Mouse (Mus musculus): ENCODE results near the gene Atp5h. TPM values are rescaled to one million over a fixed set of nuclear protein-coding genes. Genes with fewer than 3 reads are reported as not detected.

Atp5h gene
- polyA plus RNA-seq, 1 experiment from 2014 or later, result 886 TPM

GRCm38 (mm10) chr11:115452281-115452860 lies 32.6 kb upstream of the Atp5h start:
- H3K4me1 ChIP-seq, result peaks cover 29% of the 10 kb centered on the region
- 0 out of 2 replicates have a peak, but pooled peaks cover 7% of the 10 kb centered on the region for H3K9me3 ChIP-seq
- no peaks in the 10 kb centered on the region for H3K36me3 ChIP-seq (replicated peaks)
- no peak for DNase-seq (ENCODE audit: extremely low spot score, low spot score)
- no peak overlapping the region for H3K4me3 ChIP-seq
- no peak overlapping the region for H3K27ac ChIP-seq
- WGBS, result 87% methylated on average over 7 of the region's 7 CpGs
- H3K27me3 ChIP-seq (ENCODE audit: poor library complexity, severe bottlenecking), result no peaks in the 10 kb centered on the region

DNA sequence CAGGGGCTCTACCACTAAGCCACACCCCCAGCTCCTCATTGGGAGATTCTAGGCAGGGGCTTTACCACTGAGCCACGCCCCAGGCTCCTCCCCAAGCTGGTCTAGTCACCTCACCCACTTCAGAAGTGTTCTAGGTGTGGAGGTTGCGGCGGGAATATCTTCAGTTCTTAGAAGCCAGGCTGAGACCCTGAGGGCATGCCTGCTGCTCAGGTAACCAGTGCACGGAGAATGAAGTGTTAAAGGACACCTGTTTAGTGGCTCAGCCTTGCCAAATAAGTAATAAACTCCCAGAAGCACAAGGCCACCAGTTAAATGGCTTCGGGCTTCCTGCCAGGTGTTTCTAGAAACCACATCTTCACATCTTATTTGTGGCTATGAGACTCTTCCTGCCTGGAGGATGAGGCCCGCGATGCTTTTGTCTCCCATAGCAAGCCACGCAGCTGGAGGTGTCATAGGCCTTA lies 32.0 kb upstream of the Atp5h start:
- 91% methylated on average over 8 of the region's 8 CpGs for WGBS
- no peak for DNase-seq (ENCODE audit: extremely low spot score, low spot score)
- Histone ChIP-seq H3K27me3 (ENCODE audit: poor library complexity, severe bottlenecking) (0 out of 2 replicates have a peak, but pooled peaks cover under 1% of the 10 kb centered on the region), H3K4me1 (peaks cover 29% of the 10 kb centered on the region), H3K9me3 (0 out of 2 replicates have a peak, but pooled peaks cover 7% of the 10 kb centered on the region), H3K27ac (no peak overlapping the region), H3K4me3 (no peak overlapping the region), H3K36me3 (replicated peaks) (no peaks in the 10 kb centered on the region)

- DNase-seq (ENCODE audit: extremely low spot score, low spot score), result no peak
- WGBS, result 92% methylated on average over 7 of the region's 7 CpGs
Observed at GRCm38 (mm10) chr11:115450176-115450575, 30.4 kb upstream of the Atp5h start.

DNA sequence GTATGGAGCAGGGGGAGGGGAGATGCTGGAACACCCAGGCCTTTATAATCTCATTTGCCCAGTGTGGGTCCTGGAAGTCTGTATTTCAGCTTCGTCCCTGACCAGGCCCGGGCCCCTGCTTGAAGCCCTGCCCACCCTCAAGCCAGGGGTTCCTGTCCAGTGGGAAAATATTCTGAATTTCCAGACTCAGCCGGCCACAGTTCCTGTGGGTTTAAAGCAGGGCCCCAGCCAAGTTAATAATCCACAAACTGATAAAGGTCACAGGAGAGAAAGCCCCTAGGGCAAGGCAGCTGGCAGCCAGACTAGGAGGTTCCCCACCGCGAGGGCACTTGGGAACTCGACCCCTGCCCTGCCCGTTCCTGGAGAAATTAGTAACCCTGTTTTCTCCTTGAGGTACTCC lies 29.2 kb upstream of the Atp5h start:
- no peak for DNase-seq (ENCODE audit: extremely low spot score, low spot score)
- Histone ChIP-seq H3K4me1 (peaks cover 33% of the 10 kb centered on the region), H3K27me3 (ENCODE audit: poor library complexity, severe bottlenecking) (peaks cover 9% of the 10 kb centered on the region; the same call in 1 of the 2 replicates), H3K36me3 (replicated peaks) (no peaks in the 10 kb centered on the region), H3K4me3 (no peak overlapping the region), H3K27ac (0 out of 2 replicates have a peak overlapping the region, but pooled peaks have one; percentile 26), H3K9me3 (no peaks in the 10 kb centered on the region)
- 59% methylated on average over 7 of the region's 7 CpGs for WGBS

More at GRCm38 (mm10) chr11:115450176-115450575, 30.4 kb upstream of the Atp5h start:
- Histone ChIP-seq H3K4me1 (peaks cover 33% of the 10 kb centered on the region), H3K36me3 (replicated peaks) (no peaks in the 10 kb centered on the region), H3K27ac (no peak overlapping the region), H3K9me3 (0 out of 2 replicates have a peak, but pooled peaks cover 5% of the 10 kb centered on the region), H3K4me3 (no peak overlapping the region), H3K27me3 (ENCODE audit: poor library complexity, severe bottlenecking) (peaks cover 9% of the 10 kb centered on the region; the same call in 1 of the 2 replicates)

DNA sequence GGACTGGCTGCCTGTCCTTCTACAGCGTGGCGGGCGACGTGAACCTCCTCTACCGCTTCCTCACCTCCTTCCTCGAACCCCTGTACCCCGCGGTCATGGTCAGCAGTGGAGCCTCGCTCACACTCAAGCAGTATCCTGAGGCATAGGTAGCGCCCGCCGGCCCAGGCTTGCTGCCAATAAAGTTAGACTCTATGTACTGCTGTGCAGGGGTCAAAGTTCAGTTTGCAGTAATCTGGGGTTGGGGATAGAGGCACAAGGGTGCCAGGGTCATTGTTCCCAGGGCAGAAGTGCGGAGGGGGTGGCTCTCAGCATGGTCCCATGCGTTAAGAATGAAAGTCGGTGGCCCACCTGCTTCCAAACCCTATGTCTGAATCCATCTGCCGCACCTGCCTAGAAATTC lies 28.3 kb upstream of the Atp5h start:
- Histone ChIP-seq H3K4me1 (peaks cover 33% of the 10 kb centered on the region), H3K4me3 (no peak overlapping the region), H3K27me3 (ENCODE audit: poor library complexity, severe bottlenecking) (peaks cover 9% of the 10 kb centered on the region; the same call in 1 of the 2 replicates), H3K9me3 (no peaks in the 10 kb centered on the region), H3K27ac (0 out of 2 replicates have a peak overlapping the region, but pooled peaks have one; percentile 16), H3K36me3 (replicated peaks) (no peaks in the 10 kb centered on the region)
- no peak for DNase-seq (ENCODE audit: extremely low spot score, low spot score)
- WGBS, result 89% methylated on average over 16 of the region's 16 CpGs

GRCm38 (mm10) chr11:115447321-115447885 lies 27.6 kb upstream of the Atp5h start:
- H3K27me3 ChIP-seq (ENCODE audit: poor library complexity, severe bottlenecking), result peaks cover 9% of the 10 kb centered on the region; the same call in 1 of the 2 replicates
- no peaks in the 10 kb centered on the region for H3K36me3 ChIP-seq (replicated peaks)
- WGBS, result 91% methylated on average over 11 of the region's 11 CpGs
- no peak for DNase-seq (ENCODE audit: extremely low spot score, low spot score)
- 0 out of 2 replicates have a peak overlapping the region, but pooled peaks have one; percentile 16 for H3K27ac ChIP-seq
- H3K4me3 ChIP-seq, result no peak overlapping the region
- H3K4me1 ChIP-seq, result peaks cover 33% of the 10 kb centered on the region
- H3K9me3 ChIP-seq, result no peaks in the 10 kb centered on the region

DNA sequence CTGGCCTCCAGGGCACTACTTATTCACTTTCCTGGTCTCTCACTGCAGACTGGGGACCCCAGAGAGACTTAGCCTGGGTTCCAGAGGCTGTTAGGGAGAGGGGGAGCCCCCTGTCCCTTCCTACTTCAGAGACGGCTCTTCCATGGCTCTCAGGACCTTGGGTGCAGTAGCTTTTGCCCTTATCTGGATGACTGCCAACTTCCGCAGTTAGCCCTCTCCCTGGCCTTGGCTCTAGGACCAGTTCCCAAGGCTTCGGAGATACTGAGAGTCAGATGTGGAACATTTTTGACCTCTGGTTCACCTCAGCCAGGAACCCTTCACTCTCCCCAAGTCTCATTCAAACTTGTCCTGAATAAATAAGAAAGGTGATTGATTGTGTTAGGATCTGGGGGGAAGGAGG lies 27.1 kb upstream of the Atp5h start:
- WGBS, result 93% methylated on average over 3 of the region's 3 CpGs
- H3K36me3 ChIP-seq (replicated peaks), result no peaks in the 10 kb centered on the region
- H3K27ac ChIP-seq, result no peak overlapping the region
- peaks cover 9% of the 10 kb centered on the region; the same call in 1 of the 2 replicates for H3K27me3 ChIP-seq (ENCODE audit: poor library complexity, severe bottlenecking)
- no peaks in the 10 kb centered on the region for H3K9me3 ChIP-seq
- H3K4me1 ChIP-seq, result peaks cover 33% of the 10 kb centered on the region
- DNase-seq (ENCODE audit: extremely low spot score, low spot score), result no peak
- no peak overlapping the region for H3K4me3 ChIP-seq

DNA sequence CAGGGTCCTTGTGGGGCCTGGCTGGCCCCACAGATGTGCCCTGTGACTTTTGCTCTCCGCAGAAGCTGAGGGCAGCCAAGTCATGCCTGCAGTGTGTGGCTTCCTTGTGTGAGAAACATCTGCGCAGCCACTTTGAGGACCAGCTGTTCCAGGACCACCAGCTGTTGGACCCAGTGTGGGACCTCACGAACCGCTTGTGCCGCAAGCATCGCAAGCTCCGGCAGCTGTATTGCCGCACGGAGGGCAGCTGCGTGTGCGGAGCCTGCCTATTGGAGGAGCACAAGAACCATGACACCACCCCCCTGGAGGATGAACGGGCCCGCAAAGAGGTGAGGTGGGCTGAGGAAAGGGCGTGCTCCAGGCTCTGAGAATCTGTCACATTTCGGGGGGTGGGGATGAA lies 21.7 kb upstream of the Atp5h start:
- no peak for DNase-seq (ENCODE audit: extremely low spot score, low spot score)
- Histone ChIP-seq H3K9me3 (peaks cover 7% of the 10 kb centered on the region; the same call in 1 of the 2 replicates), H3K36me3 (replicated peaks) (no peaks in the 10 kb centered on the region), H3K27me3 (ENCODE audit: poor library complexity, severe bottlenecking) (peaks cover 14% of the 10 kb centered on the region; the same call in 1 of the 2 replicates), H3K27ac (no peak overlapping the region; the same call in 1 of the 2 replicates), H3K4me3 (no peak overlapping the region), H3K4me1 (peaks cover 13% of the 10 kb centered on the region)
- 53% methylated on average over 15 of the region's 15 CpGs for WGBS

- Histone ChIP-seq H3K9me3 (peaks cover 7% of the 10 kb centered on the region; the same call in 1 of the 2 replicates), H3K4me1 (peaks cover 27% of the 10 kb centered on the region), H3K4me3 (no peak within 1 kb of the TSS), H3K27me3 (ENCODE audit: poor library complexity, severe bottlenecking) (peaks cover 9% of the 10 kb centered on the region; the same call in 1 of the 2 replicates), H3K27ac (no peak within 1 kb of the TSS; the same call in 1 of the 2 replicates), H3K36me3 (replicated peaks) (no peaks in the 10 kb centered on the region)
- 96% methylated on average over 9 of the region's 9 CpGs for WGBS
- no peak for DNase-seq (ENCODE audit: extremely low spot score, low spot score)
Observed at GRCm38 (mm10) chr11:115439906-115440595, 20.3 kb upstream of the Atp5h start, which contains the start of gene Trim80. TSS of gene Trim80 (plus strand) at chr11:115440545.

- Histone ChIP-seq H3K27ac (no peak overlapping the region), H3K4me1 (peaks cover 31% of the 10 kb centered on the region), H3K4me3 (no peak overlapping the region), H3K27me3 (ENCODE audit: poor library complexity, severe bottlenecking) (peaks cover 9% of the 10 kb centered on the region; the same call in 1 of the 2 replicates), H3K9me3 (peaks cover 7% of the 10 kb centered on the region; the same call in 1 of the 2 replicates), H3K36me3 (replicated peaks) (no peaks in the 10 kb centered on the region)
- 85% methylated on average over 3 of the region's 3 CpGs for WGBS
- no peak for DNase-seq (ENCODE audit: extremely low spot score, low spot score)
Observed at GRCm38 (mm10) chr11:115439326-115439725, 19.6 kb upstream of the Atp5h start.

DNA sequence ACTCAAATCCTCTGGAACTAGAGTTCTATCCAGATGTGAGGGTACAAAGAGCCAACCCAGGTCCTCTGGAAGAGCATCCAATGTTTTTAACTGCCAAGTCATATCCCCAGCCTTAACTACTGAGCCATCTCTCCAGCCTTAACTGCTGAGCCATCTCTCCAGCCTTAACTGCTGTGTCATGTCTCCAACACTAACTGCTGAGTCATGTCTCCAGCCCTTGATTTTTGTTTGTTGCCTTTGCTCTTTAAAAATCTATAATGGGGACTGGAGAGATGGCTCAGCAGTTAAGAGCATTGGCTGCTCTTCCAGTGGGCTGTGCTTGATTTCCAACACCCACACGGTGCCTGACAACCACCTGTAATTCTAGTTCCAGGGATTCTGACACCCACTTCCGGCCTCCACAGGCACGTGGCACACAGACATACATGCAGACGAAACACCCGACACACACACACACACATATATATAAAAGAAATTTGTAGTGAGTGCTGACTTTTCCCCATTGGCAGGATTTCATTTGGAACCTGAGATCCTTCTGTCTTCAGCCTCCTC lies 17.9 kb upstream of the Atp5h start:
- no peak for DNase-seq (ENCODE audit: extremely low spot score, low spot score)
- Histone ChIP-seq H3K4me3 (no peak overlapping the region), H3K4me1 (peaks cover 31% of the 10 kb centered on the region), H3K9me3 (peaks cover 7% of the 10 kb centered on the region; the same call in 1 of the 2 replicates), H3K36me3 (replicated peaks) (peaks cover 11% of the 10 kb centered on the region), H3K27ac (no peak overlapping the region), H3K27me3 (ENCODE audit: poor library complexity, severe bottlenecking) (peaks cover 9% of the 10 kb centered on the region; the same call in 1 of the 2 replicates)
- WGBS, result 84% methylated on average over 5 of the region's 5 CpGs

GRCm38 (mm10) chr11:115435596-115436337 lies 16.0 kb upstream of the Atp5h start:
- Histone ChIP-seq H3K4me3 (peak overlapping the region; percentile 47), H3K27ac (peak overlapping the region; percentile 86), H3K4me1 (peaks cover 22% of the 10 kb centered on the region), H3K36me3 (replicated peaks) (peaks cover 30% of the 10 kb centered on the region), H3K9me3 (peaks cover 7% of the 10 kb centered on the region; the same call in 1 of the 2 replicates), H3K27me3 (ENCODE audit: poor library complexity, severe bottlenecking) (no peaks in the 10 kb centered on the region)
- DNase-seq (ENCODE audit: extremely low spot score, low spot score), result peak; percentile 58
- 4% methylated on average over 31 of the region's 31 CpGs for WGBS

Measured in forebrain, embryonic 10.5 days (tissue).